Mouse (Mus musculus): ENCODE measurements around the gene Aif1. TPM values are rescaled to one million over a fixed set of nuclear protein-coding genes. Genes with fewer than 3 reads are reported as not detected.
"Not testable (repeated sequence)": the region's sequence is repeated elsewhere in the genome, so short reads cannot be mapped to it uniquely, and the experiment has no call there.

Gene Aif1
- total RNA-seq, 2 experiments from 2014 or later: 0.84 to 1.1 TPM

DNA sequence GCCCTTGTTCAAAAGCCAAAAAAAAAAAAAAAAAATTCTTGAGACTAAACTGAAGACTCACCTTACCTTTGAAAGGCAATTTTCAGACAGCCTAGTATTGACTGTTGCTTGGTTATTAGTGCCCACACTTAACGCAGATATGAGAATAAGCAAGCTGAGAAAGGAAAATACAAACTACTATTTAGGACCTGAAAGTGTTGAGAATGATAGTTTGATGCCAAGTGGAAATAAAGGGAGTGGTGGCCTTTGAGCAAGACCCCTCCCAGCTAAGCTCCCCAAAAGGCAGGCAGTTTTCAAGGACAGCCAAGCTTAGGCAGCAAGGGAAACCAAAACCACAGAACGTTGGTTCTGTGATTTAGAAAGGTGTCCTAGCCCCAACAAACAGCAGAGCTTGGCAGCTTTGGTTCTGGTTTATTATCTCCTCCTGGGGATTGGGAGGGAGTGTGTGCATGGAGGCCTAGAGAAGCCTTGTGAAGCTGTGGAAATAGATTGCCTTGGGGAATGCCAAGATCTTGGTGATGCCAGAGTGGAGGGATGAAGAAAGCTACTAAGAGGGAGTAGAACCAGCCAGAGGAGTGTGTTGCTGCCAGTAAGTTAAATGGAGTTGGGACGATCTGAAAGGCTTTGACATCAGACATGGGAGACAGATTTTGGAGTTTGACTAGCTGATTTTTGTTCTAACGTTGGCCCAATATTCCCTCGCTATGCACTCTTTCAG, 27.8 kb downstream of the Aif1 start:
- no peak for DNase-seq (ENCODE audit: low spot score)

DNA sequence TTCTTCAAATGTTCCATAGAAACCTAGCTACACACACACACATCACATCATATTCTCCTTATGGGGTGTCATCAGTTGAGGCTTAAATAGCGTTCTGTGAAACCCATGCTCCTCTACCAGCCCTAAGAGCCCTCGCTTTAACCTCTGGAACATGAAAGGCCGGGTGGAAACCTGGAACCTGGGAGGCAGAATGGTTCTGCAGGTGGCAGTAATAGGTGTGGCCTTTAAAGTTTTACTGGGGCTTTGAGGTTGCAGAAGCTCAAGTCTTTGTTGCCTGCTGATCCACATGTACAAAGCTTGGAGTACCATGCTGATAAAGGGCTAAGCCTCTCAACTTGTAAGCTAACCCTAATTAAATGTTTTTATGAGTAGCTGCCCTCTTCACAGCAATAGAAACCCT, 28.5 kb downstream of the Aif1 start:
- DNase-seq (ENCODE audit: low spot score): no peak

- DNase-seq (ENCODE audit: low spot score): no peak
Observed at GRCm38 (mm10) chr17:35146139-35146538, 29.7 kb downstream of the Aif1 start.

- no peak for DNase-seq (ENCODE audit: low spot score)
Observed at GRCm38 (mm10) chr17:35141971-35142370, 33.9 kb downstream of the Aif1 start.

DNA sequence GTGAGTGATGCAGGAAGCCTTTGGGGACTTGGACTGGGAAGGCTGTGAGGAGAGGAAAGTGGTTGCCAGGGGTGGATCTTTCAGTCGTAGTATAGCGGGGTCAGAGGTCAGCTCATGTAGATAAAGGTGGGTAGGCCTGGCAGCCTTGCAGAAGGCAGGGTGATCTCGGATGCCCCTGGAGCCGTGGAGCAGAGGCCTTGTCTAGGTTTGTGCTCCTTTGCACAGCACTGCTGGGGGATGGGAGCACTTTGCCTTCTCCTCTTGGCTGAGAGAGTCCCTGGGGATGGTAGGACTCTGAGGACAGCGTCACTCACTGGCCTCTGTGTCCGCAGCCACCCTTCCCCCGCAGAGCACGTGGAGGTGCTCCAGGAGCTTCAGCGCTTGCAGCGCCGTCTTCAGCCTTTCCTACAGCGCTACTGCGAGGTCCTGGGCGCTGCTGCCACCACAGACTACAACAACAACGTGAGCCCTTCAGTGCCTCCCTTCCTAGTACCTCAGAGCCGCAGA, 35.3 kb downstream of the Aif1 start:
- no peak for DNase-seq (ENCODE audit: low spot score)

DNA sequence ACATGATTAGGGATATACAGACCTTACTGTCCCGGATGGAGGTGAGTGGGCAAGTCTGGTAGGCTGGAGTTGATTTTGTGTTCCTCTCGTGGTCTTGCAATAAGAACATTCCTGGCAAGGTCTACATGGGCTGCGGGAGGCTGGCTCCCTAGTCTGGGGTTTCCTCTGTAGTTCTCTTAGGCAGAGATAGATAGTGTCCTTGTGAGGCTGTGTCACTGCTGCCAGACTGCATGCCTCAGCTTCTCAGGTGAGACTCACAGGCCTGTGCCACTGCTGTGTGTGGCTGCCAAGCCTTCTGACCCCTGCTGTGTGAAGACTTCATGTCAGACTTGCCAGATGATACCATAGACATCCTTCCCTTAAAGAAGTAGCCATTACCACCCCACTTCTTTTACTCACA, 36.6 kb downstream of the Aif1 start:
- no peak for DNase-seq (ENCODE audit: low spot score)

GRCm38 (mm10) chr17:35135591-35136320, 40.1 kb downstream of the Aif1 start:
- no peak for DNase-seq (ENCODE audit: low spot score)

DNA sequence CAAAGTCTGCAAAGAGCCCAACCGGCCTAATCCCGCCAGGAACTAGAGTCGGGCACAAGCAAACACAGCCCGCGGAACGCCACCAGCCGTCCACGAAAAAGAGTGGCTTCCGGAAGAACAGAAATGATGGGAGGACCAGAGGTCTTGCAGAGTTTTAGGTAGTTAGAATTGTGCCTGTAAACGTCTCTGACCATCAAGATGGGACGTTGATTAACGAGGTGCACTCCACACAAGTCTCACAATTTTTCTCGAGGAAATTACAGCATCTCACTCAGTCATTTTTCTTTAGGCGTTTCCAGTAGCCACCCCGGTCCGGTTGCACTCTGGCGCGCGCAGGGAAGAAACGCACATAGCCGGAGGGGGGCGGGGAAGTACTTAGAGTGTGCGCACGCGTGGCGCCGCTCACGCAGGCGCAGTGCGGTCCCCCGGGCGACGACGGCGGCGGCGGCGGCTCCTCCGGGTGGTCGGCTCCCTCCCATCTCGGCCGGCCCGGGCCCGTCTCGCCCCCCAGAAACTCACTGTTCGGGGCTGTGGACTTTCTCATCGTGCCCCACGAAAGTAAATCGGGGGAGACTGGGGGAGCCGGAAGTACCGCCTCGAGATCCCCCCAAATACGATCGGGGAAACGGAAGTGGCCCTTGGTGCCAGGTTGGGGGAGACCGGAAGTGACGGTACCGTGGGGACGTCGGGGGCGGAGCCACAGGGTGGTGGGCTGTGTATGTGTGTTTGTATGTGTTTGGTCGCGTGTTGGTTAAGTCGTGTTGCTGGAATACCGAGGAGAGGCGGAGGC, 40.9 kb downstream of the Aif1 start, which contains the start of gene Bag6:
TSS of gene Bag6 (plus strand) at position 378 of the 790 bp plus-strand sequence.
- DNase-seq (ENCODE audit: low spot score): peak; percentile 93

DNA sequence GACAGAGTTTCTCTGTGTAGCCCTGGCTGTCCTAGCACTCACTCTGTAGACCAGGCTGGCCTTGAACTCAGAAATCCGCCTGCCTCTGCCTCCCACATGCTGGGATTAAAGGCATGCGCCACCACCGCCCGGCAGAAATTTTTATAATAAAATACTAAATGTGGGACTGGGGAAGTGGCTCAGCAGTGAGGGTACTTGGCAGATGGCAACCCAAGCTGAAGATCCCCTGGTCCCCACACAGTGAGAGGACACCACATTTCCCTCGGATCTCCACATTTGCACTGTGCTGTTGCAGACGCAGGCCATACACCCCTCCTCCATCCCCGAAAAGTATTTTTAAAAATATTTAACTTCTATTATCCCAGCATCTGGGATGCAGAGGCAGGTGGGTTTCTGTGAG, 42.4 kb downstream of the Aif1 start:
- DNase-seq (ENCODE audit: low spot score): no peak

DNA sequence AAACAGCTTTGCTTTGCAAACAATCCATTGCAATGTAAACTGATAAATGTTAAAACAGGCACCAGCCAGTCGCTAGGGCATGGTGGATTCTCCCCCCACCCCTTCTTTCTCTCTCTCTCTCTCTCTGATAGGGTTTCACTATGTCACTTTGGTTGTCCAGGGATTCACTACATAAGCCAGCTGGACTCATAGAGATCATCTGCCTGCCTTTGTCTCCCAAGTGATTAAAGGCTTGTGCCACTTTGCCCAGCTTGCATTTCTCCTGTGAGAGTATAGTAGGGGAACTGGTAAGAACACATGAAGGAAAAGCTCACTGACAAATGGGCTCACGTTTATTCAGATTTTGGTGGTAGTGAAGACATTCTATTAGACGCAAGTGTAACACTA, 43.7 kb downstream of the Aif1 start:
- DNase-seq (ENCODE audit: low spot score): no peak

GRCm38 (mm10) chr17:35131500-35132173, 44.2 kb downstream of the Aif1 start, which contains the start of gene Apom:
TSS of gene Apom (minus strand) at chr17:35132050.
- no peak for DNase-seq (ENCODE audit: low spot score)

- no peak for DNase-seq (ENCODE audit: low spot score)
Observed at GRCm38 (mm10) chr17:35131038-35131437, 44.8 kb downstream of the Aif1 start.

GRCm38 (mm10) chr17:35128996-35129395, 46.9 kb downstream of the Aif1 start:
- no peak for DNase-seq (ENCODE audit: low spot score)

GRCm38 (mm10) chr17:35127017-35127416, 48.9 kb downstream of the Aif1 start:
- DNase-seq (ENCODE audit: low spot score): no peak

- DNase-seq (ENCODE audit: low spot score): peak; percentile 67
Observed at GRCm38 (mm10) chr17:35126206-35126611, 49.7 kb downstream of the Aif1 start, which contains the start of gene D17H6S53E. TSS of gene D17H6S53E (plus strand) at chr17:35126373.

DNA sequence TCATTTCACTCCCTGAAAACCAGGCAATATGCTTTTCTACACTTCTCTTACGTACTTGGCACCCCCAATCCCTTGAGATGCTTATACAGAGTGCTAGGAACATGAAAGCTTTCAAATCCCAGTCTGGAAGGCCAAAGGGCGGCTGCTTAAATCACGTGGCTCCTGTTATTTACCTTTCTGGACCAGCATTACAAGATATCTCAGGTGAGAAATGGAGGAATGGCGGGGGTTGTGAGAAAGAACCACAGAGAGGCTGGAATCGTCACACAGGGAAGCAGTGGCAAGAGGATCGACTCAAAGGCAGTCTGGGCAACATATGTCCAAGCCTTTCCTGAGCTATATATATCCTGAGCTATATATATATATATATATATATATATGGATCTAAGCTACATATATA, 50.3 kb downstream of the Aif1 start:
- DNase-seq (ENCODE audit: low spot score): no peak

DNA sequence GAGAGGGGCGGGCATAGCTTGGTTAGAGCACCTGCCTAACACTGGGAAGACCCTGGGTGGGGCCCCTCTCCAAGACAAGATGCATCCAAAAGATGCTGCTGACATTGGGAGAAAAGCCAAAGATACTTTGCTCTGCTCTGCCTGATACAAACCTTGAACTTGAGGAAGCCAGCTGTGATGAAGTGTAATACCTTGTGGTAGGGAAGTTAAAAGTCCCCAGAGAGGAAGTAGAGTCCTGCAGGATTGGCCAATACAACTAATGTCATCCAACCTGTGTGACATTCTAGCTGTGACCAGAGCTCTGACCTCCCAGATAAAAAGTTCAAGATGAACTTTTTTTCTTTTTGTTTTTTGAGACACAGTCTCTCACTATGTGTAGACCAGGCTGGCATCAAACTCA, 50.8 kb downstream of the Aif1 start:
- DNase-seq (ENCODE audit: low spot score): no peak

DNA sequence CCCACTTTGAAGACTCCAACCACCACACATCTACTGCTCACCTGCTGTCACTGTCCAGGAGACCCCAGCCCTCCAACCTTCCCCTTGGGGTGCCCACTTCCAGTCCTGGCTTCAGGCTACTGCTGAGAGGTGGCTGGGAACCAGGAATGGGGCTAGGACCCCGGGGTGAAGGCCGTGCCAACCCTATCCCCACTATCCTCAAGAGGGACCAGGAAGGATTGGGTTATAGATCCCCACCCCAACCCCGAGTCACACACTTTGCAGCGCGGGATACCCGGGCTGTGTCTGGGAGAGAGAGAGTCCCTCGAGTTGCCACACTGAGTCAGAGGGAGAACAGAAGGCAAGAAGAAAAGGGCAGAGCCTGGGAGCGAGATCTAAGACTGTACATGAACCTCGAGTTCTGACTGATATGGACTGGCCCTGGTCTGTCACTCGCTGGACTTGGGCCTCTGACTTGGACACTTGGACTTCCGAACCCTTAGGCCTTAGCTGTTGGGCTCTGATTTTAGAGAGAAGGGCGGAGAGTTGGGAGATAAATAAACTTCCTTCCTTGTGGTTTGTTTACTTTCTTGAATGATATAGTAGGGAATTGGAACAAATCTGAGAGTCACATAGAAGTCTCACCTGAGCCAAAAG, 51.5 kb downstream of the Aif1 start:
- not testable (repeated sequence) for DNase-seq (ENCODE audit: low spot score)

DNA sequence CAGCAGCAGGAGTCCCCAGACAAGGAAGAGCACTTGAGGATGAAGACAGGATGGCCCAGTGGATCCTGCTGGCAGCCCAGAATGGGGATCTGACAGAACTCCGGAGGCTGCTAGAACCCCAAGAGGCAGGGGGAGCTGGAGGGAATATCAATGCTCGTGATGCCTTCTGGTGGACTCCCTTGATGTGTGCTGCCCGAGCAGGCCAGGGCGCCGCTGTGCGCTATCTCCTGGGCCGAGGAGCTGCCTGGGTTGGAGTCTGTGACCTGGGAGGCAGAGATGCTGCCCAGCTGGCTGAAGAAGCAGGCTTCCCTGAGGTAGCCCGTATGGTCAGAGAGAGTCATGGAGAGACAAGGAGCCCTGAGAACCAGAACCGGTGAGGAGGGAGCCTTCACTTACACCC, 52.6 kb downstream of the Aif1 start:
- DNase-seq (ENCODE audit: low spot score): not testable (repeated sequence)

- no peak for DNase-seq (ENCODE audit: low spot score)
Observed at GRCm38 (mm10) chr17:35121871-35122303, 54.0 kb downstream of the Aif1 start, which contains the start of gene Csnk2b. TSS of gene Csnk2b (minus strand) at chr17:35122053.
